Mouse (Mus musculus) kidney, postnatal 10 days (tissue): ENCODE data around the gene Nol4l.
A peak's percentile ranks its signal among the peaks of the same experiment; 100 is the strongest.

Source experiments
- DNase-seq: peaks from one replicate; pipeline ENCODE4 v3.0.0; 2021; ENCODE audit warnings: mixed read lengths

The Nol4l gene

DNA sequence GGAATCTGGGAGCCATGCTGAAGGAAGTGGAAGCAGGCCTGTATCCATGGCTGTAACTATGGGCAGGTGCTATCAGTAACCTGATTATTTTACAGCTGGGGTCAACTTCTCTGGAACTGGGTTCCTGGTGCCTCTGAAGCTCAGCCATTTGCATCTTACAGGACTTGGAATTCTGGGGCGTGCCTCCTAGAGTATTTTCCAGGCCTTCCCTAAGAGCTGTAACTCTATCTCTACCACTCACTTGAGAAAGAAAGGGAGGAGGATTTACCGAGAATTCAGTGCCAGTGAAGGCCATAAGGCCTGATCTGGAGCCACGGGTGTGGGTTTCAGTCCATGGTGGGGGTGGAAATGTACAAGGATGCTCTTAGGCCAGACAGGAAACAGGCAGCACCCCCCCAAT lies 88.5 kb downstream of the Nol4l start:
- DNase-seq, result no peak

DNA sequence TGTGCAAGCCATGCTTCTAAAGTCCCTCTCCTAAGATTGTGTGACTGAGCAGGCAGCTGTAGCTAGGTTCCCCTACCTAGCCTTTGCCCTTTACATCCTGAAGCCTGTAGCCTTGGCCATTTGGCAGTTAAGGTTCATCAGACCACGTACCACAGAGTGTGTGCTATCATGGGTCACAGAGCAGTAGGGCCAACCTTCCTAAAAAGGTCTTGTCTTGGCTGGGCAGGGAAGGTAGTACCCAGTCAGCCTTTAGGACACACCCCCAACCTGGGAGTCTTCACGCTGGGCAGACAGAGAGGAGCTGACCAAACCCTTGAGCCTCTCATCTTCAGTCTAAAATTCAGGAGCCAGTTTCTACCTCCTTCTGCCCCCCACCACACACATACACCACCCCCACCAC lies 89.0 kb downstream of the Nol4l start:
- no peak for DNase-seq

DNA sequence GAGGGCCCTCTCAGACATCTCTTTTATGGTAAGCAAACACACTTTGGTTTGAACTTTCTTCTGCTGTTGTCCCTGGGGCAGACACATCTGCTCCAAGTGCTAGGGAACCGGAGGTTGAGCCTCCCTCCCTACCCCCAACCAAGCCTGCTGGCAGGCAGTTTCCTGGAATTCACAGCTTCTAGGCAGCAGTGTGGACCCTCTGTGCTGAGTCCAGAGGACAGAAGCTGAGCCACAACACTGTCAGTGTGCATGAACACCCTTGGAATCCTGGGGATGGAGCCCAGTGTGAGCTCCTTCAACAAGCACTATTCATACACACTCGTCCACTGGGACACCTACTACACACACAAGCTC lies 92.5 kb downstream of the Nol4l start:
- DNase-seq, result peak; percentile 70

DNA sequence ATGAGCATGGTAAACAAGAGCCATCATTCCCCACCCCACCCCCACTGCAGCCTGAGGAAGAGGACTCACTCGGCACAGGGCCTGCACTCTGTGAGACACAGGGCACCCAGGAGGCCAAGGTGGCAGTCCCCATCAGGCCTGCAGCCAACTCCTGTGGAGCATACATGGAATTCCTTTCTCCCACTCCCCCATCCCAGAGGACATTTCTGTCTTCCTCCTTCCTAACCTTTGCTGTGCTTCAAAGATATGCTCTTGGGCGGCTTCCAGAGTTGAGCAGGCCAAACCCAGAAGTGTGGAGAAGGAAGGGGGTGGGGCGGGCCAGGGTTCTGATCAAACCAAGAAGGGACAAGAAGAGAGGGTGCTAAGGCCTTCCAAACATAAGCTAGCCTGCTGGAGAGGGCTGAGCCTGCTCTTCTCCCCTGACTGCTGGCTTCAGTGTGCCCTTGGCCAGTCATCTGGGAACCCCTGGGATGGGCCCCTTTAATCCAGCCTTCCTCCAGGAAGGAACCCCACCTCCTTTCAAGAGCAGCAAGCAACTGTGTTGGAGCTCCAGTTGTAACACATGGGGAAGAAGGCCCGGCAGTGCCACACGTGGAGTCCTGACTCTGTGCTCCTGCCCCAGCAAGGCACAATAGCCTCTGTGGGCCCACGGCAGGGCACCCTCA lies 93.0 kb downstream of the Nol4l start:
- peak; percentile 90 for DNase-seq

DNA sequence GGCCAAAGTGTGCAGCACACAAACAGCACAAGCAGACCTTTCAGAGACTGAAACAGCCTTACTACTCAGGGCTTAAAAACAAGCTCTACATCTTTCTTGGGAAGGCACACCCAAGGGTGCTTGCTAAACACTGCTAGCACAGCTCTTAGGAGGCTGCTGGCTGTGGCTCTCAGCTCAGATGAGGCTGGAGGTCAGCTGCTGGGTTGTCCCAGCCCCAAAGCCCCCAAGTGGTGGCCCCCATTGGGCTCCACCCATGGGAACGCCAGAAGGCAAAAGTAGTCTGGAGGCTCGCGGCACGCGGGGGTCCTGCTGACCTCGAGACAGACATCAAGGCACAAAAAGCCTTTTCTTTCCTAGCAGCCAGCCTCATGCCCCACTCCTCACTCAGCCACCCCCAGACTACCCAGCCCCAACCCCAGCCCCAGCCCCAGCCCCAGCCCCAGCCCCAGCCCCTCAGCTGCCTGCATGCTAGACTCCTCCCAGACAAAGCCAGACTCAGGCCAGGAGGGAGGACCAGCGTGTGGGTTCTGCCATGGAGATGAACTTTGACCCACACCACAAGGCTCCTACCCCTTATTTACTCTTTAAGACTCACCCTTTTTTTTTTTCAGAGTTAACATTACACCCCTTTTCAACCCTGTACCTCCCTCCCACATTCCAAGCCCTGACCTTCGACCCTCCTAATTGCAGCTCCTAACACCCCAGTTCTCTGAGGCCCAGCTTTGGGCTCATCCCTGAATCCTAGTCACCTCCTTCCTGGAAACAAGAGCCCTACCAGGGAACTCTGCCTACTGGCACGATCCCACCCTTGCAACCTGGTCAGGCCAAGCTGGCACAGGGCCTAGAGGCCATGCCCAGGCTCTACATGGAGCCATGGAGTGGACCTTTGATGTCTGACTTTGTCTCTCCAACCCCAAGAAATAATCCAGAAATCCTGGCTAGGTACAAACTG lies 94.6 kb downstream of the Nol4l start:
- DNase-seq, result peak; percentile 73

DNA sequence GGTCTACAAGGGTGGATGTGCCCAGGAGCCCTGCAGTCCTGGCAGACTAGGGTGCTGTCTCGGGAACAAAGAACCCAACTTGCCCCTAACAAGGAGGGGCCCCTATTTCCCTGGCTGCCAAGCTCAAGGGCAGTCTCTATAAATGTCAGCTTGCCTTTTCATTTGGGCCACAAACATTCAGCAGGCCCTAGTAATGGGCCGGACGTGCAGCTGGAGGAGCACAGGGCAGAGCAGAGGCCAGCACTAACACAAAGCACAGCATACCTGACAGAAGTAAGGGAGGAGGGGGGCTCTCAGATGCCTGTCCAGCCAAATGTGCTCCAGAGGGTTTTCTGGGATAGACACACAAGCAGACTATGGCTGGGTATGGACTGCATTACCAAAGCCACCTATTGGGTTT lies 95.9 kb downstream of the Nol4l start:
- no peak for DNase-seq

DNA sequence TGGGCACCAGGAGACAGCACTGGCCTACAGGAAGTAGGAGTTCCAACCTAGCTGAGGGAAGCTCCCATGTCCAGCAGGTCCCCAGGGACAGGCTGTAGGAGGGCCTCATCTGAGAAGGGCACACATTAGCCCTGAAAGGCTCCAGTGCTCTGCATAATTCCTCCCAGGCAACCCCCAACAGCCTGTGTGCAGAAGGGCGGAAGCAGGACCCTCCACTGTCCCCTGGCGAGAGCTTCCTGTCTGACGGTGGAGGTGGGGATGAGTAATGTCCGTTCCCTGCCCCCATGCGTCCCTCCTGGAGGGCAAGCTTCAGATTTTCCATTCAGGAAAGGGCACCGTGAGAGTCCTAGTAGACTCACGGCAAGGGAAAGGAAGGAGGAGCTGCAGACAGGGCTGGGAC lies 97.3 kb downstream of the Nol4l start:
- peak; percentile 72 for DNase-seq

DNA sequence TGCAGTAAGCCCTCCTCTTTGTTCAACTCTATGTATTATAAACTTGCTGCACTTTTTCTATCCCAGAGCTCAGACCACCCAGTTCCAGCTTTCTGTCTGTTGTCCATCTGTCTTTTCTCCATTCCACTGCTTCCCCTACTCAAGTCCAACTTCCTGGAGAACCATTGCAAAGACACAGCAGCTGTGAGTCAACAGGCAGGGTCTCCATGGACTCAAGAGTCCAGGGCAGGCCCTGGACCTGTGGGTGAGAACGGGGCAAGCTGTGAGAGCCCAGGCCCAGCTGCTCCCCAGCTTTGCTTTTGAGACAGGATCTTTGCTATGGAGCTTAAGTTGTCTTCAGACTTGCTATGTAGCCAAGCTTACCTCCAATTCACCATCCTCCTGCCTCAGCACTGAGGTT lies 99.2 kb downstream of the Nol4l start:
- DNase-seq, result peak; percentile 51

DNA sequence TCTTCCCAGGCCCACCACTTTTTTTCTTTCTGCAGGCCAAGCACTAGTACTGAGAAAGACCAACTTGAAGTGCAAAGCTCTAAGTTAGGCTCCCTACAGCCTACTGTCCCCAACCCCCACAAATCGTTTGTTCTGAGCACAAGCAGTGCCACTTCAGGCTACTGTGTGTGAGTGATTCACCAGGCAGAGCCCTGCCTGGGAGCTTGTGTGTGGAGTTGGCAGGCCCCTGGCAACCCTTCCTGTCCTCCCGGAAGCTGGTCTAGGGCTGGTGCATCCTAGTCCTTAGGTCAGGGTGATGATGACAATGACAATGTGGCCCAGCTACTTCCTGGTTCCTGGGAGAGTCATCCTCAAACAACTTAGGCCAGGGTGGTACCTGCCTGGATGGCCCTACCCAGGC lies 101.3 kb downstream of the Nol4l start:
- no peak for DNase-seq

DNA sequence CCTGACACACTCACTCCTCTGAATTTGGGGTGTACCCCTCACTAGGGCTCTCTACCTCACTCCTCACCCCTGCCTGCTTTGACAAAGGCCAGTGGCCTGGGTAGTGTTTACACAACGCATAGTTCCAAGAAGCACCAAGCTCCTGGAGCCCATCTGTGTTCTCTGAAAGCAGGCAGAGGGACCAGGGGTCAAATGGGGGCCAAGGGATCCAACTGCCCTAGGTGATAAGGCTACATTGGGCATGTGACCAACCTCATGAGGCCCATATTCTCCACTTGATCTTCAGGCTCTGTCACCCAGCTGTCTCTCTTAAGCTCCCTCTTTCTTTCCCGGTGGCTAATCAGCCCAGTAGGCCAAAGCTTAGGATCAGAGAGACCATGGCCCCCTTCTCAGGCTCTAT lies 102.8 kb downstream of the Nol4l start:
- no peak for DNase-seq

DNA sequence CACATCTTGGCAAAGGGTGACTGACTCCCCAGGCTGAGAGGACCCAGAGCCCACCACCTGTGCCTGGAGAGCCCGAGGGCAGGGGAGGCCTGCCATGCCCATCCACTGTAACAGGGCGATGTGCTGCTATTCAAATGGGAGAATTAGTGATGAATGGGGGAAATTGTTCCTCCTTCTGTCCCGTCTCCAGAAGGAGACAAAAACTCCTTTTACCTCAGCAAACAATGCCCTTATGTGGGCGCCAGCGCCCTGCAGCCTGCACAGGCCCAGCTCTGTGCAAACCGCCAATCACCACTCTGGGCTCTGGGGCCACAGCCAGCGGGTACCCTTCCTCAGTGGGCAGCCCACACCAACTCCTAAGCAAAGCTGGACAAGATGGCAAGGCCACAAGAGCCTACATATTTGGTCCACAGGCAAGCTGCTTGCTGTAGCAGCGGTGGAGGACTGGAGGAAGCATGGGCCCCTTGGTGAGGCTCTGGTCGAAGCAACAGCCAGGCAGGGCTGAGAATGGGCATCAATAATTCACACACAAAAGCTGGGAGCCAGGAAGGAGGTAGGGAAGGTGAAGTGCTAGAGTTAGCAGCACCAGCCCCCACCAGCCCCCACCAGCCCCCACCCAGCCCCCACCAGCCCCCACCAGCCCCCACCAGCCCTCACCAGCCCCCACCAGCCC lies 103.6 kb downstream of the Nol4l start:
- DNase-seq, result no peak

DNA sequence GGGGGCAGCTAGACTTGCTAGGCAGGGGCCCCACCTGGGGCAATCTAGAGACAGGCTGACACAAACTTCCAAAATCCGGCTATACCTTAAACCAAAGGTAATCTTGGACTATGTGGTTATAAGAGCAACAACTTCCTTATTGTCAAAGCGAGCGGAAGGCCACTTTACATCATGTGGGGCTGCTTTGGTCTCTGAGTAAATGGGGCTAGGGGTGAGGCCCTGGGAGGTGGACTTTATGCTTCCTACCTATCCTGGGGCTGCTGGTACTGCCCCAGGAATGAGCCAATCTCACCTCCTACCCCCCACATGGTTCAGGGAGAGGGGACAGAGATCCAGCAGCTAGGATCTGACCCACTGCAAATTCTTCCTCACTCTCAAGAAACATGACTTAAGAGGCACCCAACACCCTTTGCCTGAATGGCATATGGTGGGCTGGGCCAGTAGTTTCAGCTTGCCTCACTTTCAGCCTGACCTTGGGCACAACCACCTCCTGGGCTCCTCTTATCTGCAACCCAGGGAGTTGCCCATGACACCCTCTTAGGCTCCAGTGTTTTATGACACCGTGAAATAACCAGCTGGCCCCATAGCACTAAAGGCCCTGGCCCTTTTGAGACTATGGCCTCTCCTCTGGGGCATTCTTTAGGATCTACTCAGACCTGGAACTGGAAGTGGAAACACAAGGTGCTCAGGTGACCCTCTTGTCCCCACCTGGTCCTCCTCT lies 104.5 kb downstream of the Nol4l start:
- DNase-seq, result no peak

DNA sequence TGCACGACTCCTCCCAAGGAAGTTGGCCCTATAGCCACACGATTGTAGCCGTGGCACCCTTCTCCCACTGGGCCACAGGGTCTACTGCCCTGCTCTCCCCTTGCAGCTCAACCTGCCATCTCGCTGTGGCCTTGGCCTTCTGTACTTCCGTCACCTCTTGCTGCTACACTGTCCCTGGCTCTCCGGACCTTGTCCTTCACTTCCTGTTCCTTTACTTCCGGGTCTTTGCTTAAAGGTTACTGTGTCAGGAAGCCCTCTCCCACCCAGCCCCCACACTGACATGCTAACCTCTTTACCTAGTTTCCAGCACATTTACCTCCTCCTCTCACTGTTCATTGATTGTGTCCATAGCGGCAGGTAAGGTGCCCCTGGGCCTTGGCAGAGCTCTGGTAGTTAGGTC lies 105.2 kb downstream of the Nol4l start:
- no peak for DNase-seq

DNA sequence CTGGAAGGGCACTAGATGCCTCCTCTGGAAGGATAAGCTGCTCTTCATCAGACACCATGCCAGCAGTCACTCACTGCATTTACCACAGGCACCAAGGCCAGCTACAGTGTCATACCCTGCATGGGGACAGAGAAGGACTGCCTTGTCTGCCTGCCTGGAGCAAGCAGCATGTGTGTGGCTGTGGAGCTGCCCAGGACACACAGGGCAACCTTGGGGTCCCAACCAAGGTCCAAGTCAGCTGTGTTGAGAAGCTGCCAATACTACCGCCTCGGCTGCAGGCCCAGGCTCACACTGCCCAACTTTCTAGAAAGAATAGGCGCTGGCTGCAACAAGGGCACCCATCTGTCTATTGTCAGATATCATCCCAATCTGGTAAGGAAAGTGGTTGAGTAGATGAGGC lies 106.7 kb downstream of the Nol4l start:
- no peak for DNase-seq

DNA sequence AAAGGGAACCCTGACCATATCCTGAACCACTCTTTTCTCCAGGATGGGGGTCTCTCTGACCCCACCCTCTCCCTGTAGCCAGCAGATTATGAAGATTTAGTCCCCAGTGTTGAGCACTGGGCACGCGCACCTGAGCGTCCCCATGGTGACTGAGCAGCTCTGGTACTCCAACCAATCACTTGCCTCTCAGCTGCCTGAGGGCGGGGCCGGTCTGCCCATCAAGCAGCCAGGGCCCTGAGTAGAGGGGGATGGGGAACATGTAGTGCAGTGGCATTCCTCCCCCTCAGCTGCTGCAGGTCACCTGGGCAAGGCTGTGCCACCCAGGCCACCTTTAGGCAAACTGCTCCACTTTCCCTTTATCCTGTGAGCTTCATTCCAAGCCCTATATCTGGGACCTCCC lies 107.7 kb downstream of the Nol4l start:
- peak; percentile 59 for DNase-seq

DNA sequence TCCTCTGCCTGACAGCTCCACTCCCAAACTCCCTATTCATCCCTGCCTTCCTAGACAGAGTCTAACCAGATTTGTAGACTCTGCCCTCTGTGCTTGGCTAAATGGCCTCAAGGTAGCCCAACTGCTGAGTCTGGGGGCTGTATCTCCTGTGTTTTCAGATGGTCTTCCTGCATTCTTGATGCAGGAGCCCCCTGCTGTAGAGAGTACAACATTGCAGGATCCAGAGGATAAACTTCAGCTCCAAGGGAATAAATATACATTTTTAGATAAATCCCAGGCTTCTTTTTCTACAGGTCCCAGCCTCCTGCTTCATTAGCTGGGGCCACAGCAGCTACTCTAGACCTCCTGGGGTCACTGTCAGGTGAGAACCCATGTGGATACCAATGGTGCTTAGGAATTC lies 108.5 kb downstream of the Nol4l start:
- no peak for DNase-seq

DNA sequence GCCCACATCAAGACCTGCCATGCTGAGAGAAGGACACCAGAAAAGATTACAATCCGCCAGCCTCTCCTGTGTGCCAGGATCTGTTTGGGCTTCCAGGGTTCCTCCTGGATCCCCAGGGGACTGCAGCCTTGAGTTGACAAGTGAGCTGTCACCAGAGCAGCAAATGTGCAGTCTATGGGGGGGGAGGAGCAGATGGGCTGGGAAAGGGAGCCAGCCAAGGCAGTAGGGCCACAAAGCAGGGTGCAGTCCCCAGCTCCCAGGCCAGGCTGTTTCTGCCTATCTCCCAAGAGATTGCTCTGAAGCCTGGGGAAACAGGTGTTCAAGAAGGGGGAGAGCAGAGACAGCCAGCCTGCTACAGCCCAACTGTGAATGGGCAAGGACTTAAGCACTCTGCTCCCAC lies 111.4 kb downstream of the Nol4l start:
- DNase-seq, result peak; percentile 8

DNA sequence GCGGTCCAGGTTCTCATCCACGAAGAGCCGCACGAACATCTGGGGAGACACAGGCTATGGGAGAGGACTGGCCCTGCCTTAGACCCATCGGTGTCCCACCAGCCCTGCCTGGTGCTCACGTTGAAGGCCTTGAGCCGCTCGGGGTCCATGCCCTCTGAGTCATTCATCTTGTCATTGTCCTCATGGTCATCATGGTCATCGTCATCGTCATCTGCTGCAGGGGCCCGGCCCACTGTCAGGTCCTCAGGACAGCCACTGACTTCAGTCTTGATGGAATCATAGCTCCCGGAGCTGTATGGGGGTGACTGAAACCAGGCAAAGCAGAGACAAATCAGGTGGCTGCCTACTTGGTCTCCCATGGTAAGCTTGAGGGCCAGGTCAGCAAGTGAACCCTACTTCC lies 111.9 kb downstream of the Nol4l start:
- DNase-seq, result no peak

DNA sequence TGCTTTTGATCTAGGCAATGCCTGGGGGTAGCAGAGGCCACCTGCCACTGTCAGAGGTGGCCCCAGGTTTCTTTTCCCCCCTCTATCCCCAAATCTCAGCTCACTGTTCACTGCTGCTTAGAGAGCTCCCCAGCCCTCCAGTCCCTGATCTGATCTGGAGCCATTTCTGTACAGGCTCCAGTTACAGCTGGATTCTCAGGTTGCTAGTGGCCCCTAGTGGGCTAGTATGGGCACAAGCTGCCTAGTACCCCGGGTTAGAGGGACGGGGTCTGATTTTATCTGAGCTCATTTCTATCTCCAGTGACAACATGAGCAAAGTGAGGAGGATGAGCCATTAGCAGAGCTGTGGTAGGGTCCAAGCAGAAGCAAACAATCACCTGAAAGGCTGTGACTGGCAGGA lies 115.2 kb downstream of the Nol4l start:
- DNase-seq, result peak; percentile 62

DNA sequence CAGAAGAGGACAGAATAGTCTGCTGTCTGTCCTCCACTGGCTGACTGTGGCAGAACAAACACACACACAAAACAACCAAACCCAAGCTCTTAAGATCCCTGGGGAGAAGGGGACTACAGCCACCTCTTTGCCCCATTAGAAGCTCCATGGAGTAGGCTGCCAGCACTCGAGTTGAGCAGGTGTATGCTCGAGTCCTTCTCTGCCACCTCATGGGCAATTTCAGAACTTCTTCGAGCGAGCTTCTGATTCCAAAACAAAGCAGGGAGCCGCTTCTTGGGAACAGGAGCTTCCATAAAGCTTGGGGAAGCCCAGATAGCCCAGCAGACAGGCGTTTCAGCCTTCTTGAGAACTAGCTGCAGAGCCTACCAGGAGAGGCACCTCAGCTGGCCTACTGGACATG lies 117.2 kb downstream of the Nol4l start:
- no peak for DNase-seq

DNA sequence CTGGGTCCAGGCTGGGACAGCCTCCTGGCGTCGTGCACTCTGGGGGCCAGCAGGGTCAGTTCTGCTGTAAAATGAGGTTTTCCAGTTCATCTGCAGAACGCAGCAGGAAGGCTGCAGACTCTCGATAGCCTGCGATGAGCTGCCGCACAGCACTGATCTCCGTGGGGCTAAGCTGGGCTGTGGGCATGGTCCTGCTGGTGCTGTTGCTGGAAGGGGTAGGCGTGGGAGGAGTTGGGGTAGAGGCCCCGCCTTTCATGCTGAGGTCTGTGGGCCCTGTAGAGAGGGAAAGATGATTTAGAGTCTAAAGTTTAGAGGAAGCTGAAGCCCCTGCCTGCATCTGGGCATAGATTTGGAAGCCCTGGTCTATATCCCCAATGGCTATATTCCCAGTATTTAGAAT lies 118.2 kb downstream of the Nol4l start:
- peak; percentile 46 for DNase-seq

DNA sequence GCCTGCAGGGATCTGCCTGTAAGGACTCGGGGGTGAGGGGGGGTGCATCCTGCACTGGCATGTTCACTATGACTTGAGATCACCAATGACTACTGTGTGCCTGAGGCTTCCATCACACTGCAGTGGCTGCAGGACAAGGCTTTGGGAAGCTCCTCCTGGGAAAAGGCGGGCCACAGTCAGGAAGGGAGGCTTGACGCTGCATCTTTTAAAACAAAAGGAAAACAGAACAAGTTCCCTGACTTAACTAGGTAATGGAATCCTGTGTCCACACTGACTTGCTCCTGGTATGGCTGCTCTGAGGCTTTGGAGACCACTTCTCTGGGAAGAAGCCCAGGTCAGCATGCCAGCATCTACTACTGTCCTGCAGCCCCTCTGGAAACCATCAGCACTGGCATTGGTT lies 120.8 kb downstream of the Nol4l start:
- DNase-seq, result no peak

DNA sequence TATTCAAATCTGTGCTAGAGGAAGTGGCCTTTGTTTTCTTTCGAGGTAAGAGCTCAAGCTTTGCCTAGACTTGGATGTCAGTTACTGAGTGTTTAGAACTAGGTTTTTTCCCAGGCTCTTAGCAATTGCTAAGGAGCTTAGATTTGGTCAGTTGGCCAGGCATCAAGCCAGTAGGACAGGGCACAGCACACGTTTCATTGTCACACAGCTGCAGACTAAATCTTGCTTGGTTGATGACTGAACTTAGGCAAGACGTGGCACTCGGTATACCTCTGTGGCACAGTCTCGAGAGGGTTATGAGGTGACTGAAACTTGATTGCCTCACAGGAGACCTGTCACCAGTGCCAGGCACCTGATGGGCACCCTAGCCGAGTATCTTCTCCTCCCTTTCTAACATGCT lies 122.9 kb downstream of the Nol4l start:
- no peak for DNase-seq
